Mouse (Mus musculus) forebrain, embryonic 16.5 days (tissue): Measurements from ENCODE around the gene Prpf38b. TPM values are rescaled to one million over a fixed set of nuclear protein-coding genes. Genes with fewer than 3 reads are reported as not detected.
A peak's percentile ranks its signal among the peaks of the same experiment; 100 is the strongest.

ENCODE experiments used
- ATAC-seq: fragments of 200-750 bp; cut with Nextera tagmentation; 2 replicates; pipeline ENCODE4 v1.8.0; 2017; ENCODE audit warnings: mild to moderate bottlenecking, moderate library complexity
- H3K27ac ChIP-seq: fragments of 300-500 bp; sonication (generic); 2 replicates; pipeline ENCODE4 v1.5.1; 2014; ENCODE audit warnings: low read length, control low read depth
- H3K27me3 ChIP-seq: fragments of 300-500 bp; sonication (generic); replicated peaks from 2 replicates; pipeline ENCODE4 v1.6.1; 2014; ENCODE audit warnings: low read length; ENCODE audit not compliant: control insufficient read depth, insufficient read depth
- H3K36me3 ChIP-seq: fragments of 300-500 bp; sonication (generic); 2 replicates; pipeline ENCODE4 v1.6.1; 2014; ENCODE audit not compliant: control insufficient read depth, insufficient read depth
- H3K4me1 ChIP-seq: fragments of 300-500 bp; sonication (generic); replicated peaks from 2 replicates; pipeline ENCODE4 v1.6.1; 2014; ENCODE audit warnings: low read length; ENCODE audit not compliant: control insufficient read depth, insufficient read depth
- H3K4me2 ChIP-seq: fragments of 300-500 bp; sonication (generic); 2 replicates; pipeline ENCODE4 v1.6.1; 2014; ENCODE audit warnings: mild to moderate bottlenecking, low read length, control low read depth
- H3K4me3 ChIP-seq: fragments of 300-500 bp; sonication (generic); replicated peaks from 2 replicates; pipeline ENCODE4 v1.5.1; 2014; ENCODE audit warnings: mild to moderate bottlenecking, low read length, control low read depth
- H3K9ac ChIP-seq: fragments of 300-500 bp; sonication (generic); replicated peaks from 2 replicates; pipeline ENCODE4 v1.6.1; 2014; ENCODE audit warnings: low read depth, low read length, control low read depth
- H3K9me3 ChIP-seq: fragments of 300-500 bp; sonication (generic); 2 replicates; pipeline ENCODE4 v1.6.1; 2016; ENCODE audit warnings: low read length; ENCODE audit not compliant: control insufficient read depth
- WGBS: fragments of 180-500 bp; shearing (Covaris S2); extraction: QIAGEN DNeasy Blood & Tissue Kit; methylation state at CpG from one replicate; pipeline ENCODE4 v1.1.7; 2014; 5-methylcytosine and 5-hydroxymethylcytosine counted together
- polyA plus RNA-seq: library from polyadenylated mRNA; unstranded; fragments of >200 nt; fragmentation: Nextera tagmentation; extraction: Ambion mirVana; gene quantifications from 2 replicates; pipeline ENCODE4 v1.2.1, GENCODE M21; 2015

The Prpf38b gene
- polyA plus RNA-seq, 1 experiment from 2014 or later, result 59.0 TPM

- no peak overlapping the region for H3K4me3 ChIP-seq
- H3K36me3 ChIP-seq, result no peaks in the 10 kb centered on the region
- no peak overlapping the region for H3K9ac ChIP-seq
- H3K9me3 ChIP-seq, result no peaks in the 10 kb centered on the region
- H3K4me1 ChIP-seq, result peaks cover 28% of the 10 kb centered on the region
- H3K27ac ChIP-seq, result no peak overlapping the region
- no peaks in the 10 kb centered on the region for H3K27me3 ChIP-seq
- no peak for ATAC-seq
- H3K4me2 ChIP-seq, result no peak overlapping the region
- WGBS, result 25% methylated on average over 3 of the region's 3 CpGs
Observed at GRCm38 (mm10) chr3:108857124-108857470, 54.4 kb downstream of the Prpf38b start.

GRCm38 (mm10) chr3:108856386-108857123 is 55.0 kb downstream of the Prpf38b start:
- H3K27ac ChIP-seq, result no peak overlapping the region
- H3K9me3 ChIP-seq, result no peaks in the 10 kb centered on the region
- no peaks in the 10 kb centered on the region for H3K27me3 ChIP-seq
- H3K4me1 ChIP-seq, result peaks cover 28% of the 10 kb centered on the region
- 46% methylated on average over 8 of the region's 8 CpGs for WGBS
- no peaks in the 10 kb centered on the region for H3K36me3 ChIP-seq
- H3K4me3 ChIP-seq, result no peak overlapping the region
- ATAC-seq, result no peak
- H3K4me2 ChIP-seq, result no peak overlapping the region
- H3K9ac ChIP-seq, result no peak overlapping the region

- no peak overlapping the region for H3K4me3 ChIP-seq
- 50% methylated on average over 10 of the region's 10 CpGs for WGBS
- no peaks in the 10 kb centered on the region for H3K27me3 ChIP-seq
- H3K9me3 ChIP-seq, result no peaks in the 10 kb centered on the region
- H3K9ac ChIP-seq, result no peak overlapping the region
- peaks cover 28% of the 10 kb centered on the region for H3K4me1 ChIP-seq
- no peak for ATAC-seq
- no peak overlapping the region for H3K27ac ChIP-seq
- no peaks in the 10 kb centered on the region for H3K36me3 ChIP-seq
- H3K4me2 ChIP-seq, result no peak overlapping the region
Observed at GRCm38 (mm10) chr3:108855864-108856263, 55.7 kb downstream of the Prpf38b start.

GRCm38 (mm10) chr3:108855371-108855770 is 56.2 kb downstream of the Prpf38b start:
- no peaks in the 10 kb centered on the region for H3K36me3 ChIP-seq
- H3K9me3 ChIP-seq, result no peaks in the 10 kb centered on the region
- no peaks in the 10 kb centered on the region for H3K27me3 ChIP-seq
- peak overlapping the region; percentile 11; the same call in 1 of the 2 replicates for H3K27ac ChIP-seq
- H3K4me1 ChIP-seq, result peaks cover 28% of the 10 kb centered on the region
- H3K9ac ChIP-seq, result peak overlapping the region; percentile 37
- no peak overlapping the region for H3K4me3 ChIP-seq
- WGBS, result 43% methylated on average over 12 of the region's 12 CpGs
- H3K4me2 ChIP-seq, result no peak overlapping the region; the same call in 1 of the 2 replicates
- ATAC-seq, result peak; percentile 51

- Histone ChIP-seq H3K4me1 (peaks cover 19% of the 10 kb centered on the region), H3K27ac (no peak overlapping the region), H3K9ac (no peak overlapping the region), H3K27me3 (no peaks in the 10 kb centered on the region), H3K4me2 (no peak overlapping the region), H3K9me3 (no peaks in the 10 kb centered on the region), H3K4me3 (no peak overlapping the region), H3K36me3 (no peaks in the 10 kb centered on the region)
- 79% methylated on average over 1 of the region's 1 CpGs for WGBS
- no peak for ATAC-seq
Observed at GRCm38 (mm10) chr3:108853266-108853665, 58.3 kb downstream of the Prpf38b start.

Other genes starting within 250 kb of the Prpf38b start
- 33.7 and 36.7 TPM in 2 replicates for gene Gpsm2, start 189.4 kb downstream of the Prpf38b start, polyA plus RNA-seq
- not detected in 2 replicates for gene Aknad1, start 172.1 kb downstream of the Prpf38b start, polyA plus RNA-seq
- 12.8 and 14.5 TPM in 2 replicates for gene Stxbp3, start 71.2 kb downstream of the Prpf38b start, polyA plus RNA-seq
- not detected in 2 replicates for gene Fndc7, start 21.7 kb downstream of the Prpf38b start, polyA plus RNA-seq
- 1.2 and 1.7 TPM in 2 replicates for gene Henmt1, start 28.1 kb upstream of the Prpf38b start, polyA plus RNA-seq
- gene Gm9857, start 28.7 kb upstream of the Prpf38b start, polyA plus RNA-seq, result 0.71 and 1.3 TPM in 2 replicates
- gene Fam102b, start 115.9 kb upstream of the Prpf38b start, polyA plus RNA-seq, result 10.0 and 10.4 TPM in 2 replicates
- gene Slc25a54, start 168.7 kb upstream of the Prpf38b start, polyA plus RNA-seq, result not detected in 2 replicates
- gene Slc25a24, start 211.4 kb upstream of the Prpf38b start, polyA plus RNA-seq, result 4.3 and 6.1 TPM in 2 replicates